In the genomic region with DNA sequence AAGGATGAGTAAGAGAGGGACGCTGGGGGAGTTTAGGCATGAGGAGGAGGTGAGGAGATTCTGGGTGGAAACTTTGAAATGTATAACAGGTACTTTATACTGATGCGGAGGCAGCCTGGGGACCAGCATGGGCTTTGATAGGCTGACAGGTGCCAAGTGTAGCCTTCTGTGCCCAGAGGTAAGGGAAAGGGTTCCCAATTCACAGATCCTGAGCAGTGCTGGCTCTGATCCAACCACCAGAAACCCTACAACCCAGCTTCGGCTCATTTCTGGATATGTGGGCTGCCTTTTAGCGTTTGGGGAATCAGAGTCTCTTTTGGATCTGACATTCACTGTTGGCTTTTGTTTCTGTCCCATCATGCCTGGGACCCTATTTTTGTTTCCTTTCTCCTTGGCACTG, we compare ENCODE assay signal across 1 mouse cellular context.
TF ChIP-seq lines count a peak whose summit lies in the region.

No protein-coding gene starts in this region.

TF ChIP-seq in MEL, 35 proteins besides CTCF, POLR2A, EP300 and RAD21 (continued from another document):
- no peak for TF ChIP-seq NRF1 (IDR thresholded peaks at IDR 0.05; ENCODE audit: insufficient read depth, low read depth, low read length, poor library complexity, severe bottlenecking)
- no peak for TF ChIP-seq RCOR1 (IDR thresholded peaks at IDR 0.05; ENCODE audit: low read depth, low read length)
- TF ChIP-seq CHD2 (IDR thresholded peaks at IDR 0.05; ENCODE audit: low read length): no peak
- no peak for TF ChIP-seq MAX (IDR thresholded peaks at IDR 0.05; ENCODE audit: low read length)
- no peak for TF ChIP-seq TBP (IDR thresholded peaks at IDR 0.05; ENCODE audit: low read depth, low read length)
TF ChIP-seq in MEL: peak in this region for 0.
